Mouse (Mus musculus): Measurements from ENCODE around the gene Igsf9b.

The Igsf9b gene

GRCm38 (mm10) chr9:27298411-27299285 lies at the start of gene Igsf9b:
TSS of gene Igsf9b (plus strand) at chr9:27299204.
- DNase-seq (ENCODE audit: low read depth, low spot score): peak; percentile 86

GRCm38 (mm10) chr9:27252034-27252714 lies 46.8 kb upstream of the Igsf9b start:
- no peak for DNase-seq (ENCODE audit: low read depth, low spot score)

- DNase-seq (ENCODE audit: low read depth, low spot score): no peak
These were observed 42.5 kb upstream of the Igsf9b start for GRCm38 (mm10) chr9:27256454-27256853.

GRCm38 (mm10) chr9:27260378-27260947 lies 38.5 kb upstream of the Igsf9b start:
- DNase-seq (ENCODE audit: low read depth, low spot score): no peak

- DNase-seq (ENCODE audit: low read depth, low spot score): no peak
These were observed 37.1 kb upstream of the Igsf9b start for GRCm38 (mm10) chr9:27261905-27262304.

GRCm38 (mm10) chr9:27265009-27265408 lies 34.0 kb upstream of the Igsf9b start:
- DNase-seq (ENCODE audit: low read depth, low spot score): no peak

- DNase-seq (ENCODE audit: low read depth, low spot score): no peak
These were observed 31.1 kb upstream of the Igsf9b start for GRCm38 (mm10) chr9:27267878-27268277.

- no peak for DNase-seq (ENCODE audit: low read depth, low spot score)
These were observed 30.5 kb upstream of the Igsf9b start for GRCm38 (mm10) chr9:27268493-27268892.

GRCm38 (mm10) chr9:27269322-27269721 lies 29.7 kb upstream of the Igsf9b start:
- no peak for DNase-seq (ENCODE audit: low read depth, low spot score)

- DNase-seq (ENCODE audit: low read depth, low spot score): no peak
These were observed 29.1 kb upstream of the Igsf9b start for GRCm38 (mm10) chr9:27269904-27270303.

GRCm38 (mm10) chr9:27271899-27272298 lies 27.1 kb upstream of the Igsf9b start:
- no peak for DNase-seq (ENCODE audit: low read depth, low spot score)

GRCm38 (mm10) chr9:27272858-27273257 lies 26.1 kb upstream of the Igsf9b start:
- DNase-seq (ENCODE audit: low read depth, low spot score): no peak

- DNase-seq (ENCODE audit: low read depth, low spot score): no peak
These were observed 22.6 kb upstream of the Igsf9b start for GRCm38 (mm10) chr9:27276282-27276839.

GRCm38 (mm10) chr9:27277401-27278087 lies 21.5 kb upstream of the Igsf9b start:
- no peak for DNase-seq (ENCODE audit: low read depth, low spot score)

- no peak for DNase-seq (ENCODE audit: low read depth, low spot score)
These were observed 20.0 kb upstream of the Igsf9b start for GRCm38 (mm10) chr9:27279041-27279440.

GRCm38 (mm10) chr9:27280976-27281375 lies 18.0 kb upstream of the Igsf9b start:
- no peak for DNase-seq (ENCODE audit: low read depth, low spot score)

- DNase-seq (ENCODE audit: low read depth, low spot score): no peak
These were observed 13.2 kb upstream of the Igsf9b start for GRCm38 (mm10) chr9:27285719-27286249.

GRCm38 (mm10) chr9:27286296-27286695 lies 12.7 kb upstream of the Igsf9b start:
- DNase-seq (ENCODE audit: low read depth, low spot score): no peak

GRCm38 (mm10) chr9:27286859-27287258 lies 12.1 kb upstream of the Igsf9b start:
- DNase-seq (ENCODE audit: low read depth, low spot score): no peak

GRCm38 (mm10) chr9:27287419-27287818 lies 11.6 kb upstream of the Igsf9b start:
- no peak for DNase-seq (ENCODE audit: low read depth, low spot score)

GRCm38 (mm10) chr9:27288442-27288841 lies 10.6 kb upstream of the Igsf9b start:
- no peak for DNase-seq (ENCODE audit: low read depth, low spot score)

All from embryo, embryonic 11.5 days (tissue).